Mouse (Mus musculus) liver, embryonic 14.5 days (tissue): Measurements from ENCODE around the gene Gm9922. TPM values are rescaled to one million over a fixed set of nuclear protein-coding genes. Genes with fewer than 3 reads are reported as not detected.

Experiments
- ATAC-seq: fragments of 200-750 bp; cut with Nextera tagmentation; 2 replicates; pipeline ENCODE4 v1.8.0; 2017; ENCODE audit warnings: moderate number of reproducible peaks, mild to moderate bottlenecking, moderate library complexity; ENCODE audit not compliant: insufficient read depth
- DNase-seq, 3 experiments: peaks; one replicate each; pipeline ENCODE4 v3.0.0-alpha.2; 2012 to 2013; ENCODE audit warnings: low read depth in 3 of 3, low spot score in 3 of 3
- H3K27ac ChIP-seq: fragments of 300-500 bp; sonication (generic); 2 replicates; pipeline ENCODE4 v1.5.1; 2014; ENCODE audit warnings: moderate library complexity, mild to moderate bottlenecking, control low read depth, inconsistent platforms
- H3K27me3 ChIP-seq: fragments of 300-500 bp; sonication (generic); 2 replicates; pipeline ENCODE4 v1.6.1; 2014; ENCODE audit warnings: mild to moderate bottlenecking, low read length, moderate library complexity; ENCODE audit not compliant: control insufficient read depth, insufficient read depth
- H3K36me3 ChIP-seq: fragments of 300-500 bp; sonication (generic); replicated peaks from 2 replicates; pipeline ENCODE4 v1.6.1; 2014; ENCODE audit warnings: low read depth; ENCODE audit not compliant: control insufficient read depth, insufficient read depth
- H3K4me1 ChIP-seq, 2 experiments: fragments of 200-500 bp in 1 of 2; fragments of 300-500 bp in 1 of 2; sonication (generic) in 1 of 2; replicated peaks; 2 replicates each; pipeline ENCODE4 v1.6.1; 2012 to 2014; ENCODE audit warnings: antibody characterized with exemption in 1 of 2, inconsistent platforms in 1 of 2, low read length in 1 of 2; ENCODE audit not compliant: control insufficient read depth in 2 of 2, insufficient read depth in 2 of 2
- H3K4me2 ChIP-seq: fragments of 300-500 bp; sonication (generic); 2 replicates; pipeline ENCODE4 v1.6.1; 2014; ENCODE audit warnings: low read depth, mild to moderate bottlenecking, control low read depth, moderate library complexity
- H3K4me3 ChIP-seq, 2 experiments: fragments of 200-500 bp in 1 of 2; fragments of 300-500 bp in 1 of 2; sonication (generic) in 1 of 2; 2 replicates each; pipeline ENCODE4 v1.5.1; 2012 to 2014; ENCODE audit warnings: low read depth in 2 of 2, low read length in 2 of 2, mild to moderate bottlenecking in 2 of 2, control low read depth in 1 of 2, inconsistent platforms in 1 of 2, moderate library complexity in 1 of 2; ENCODE audit not compliant: insufficient read depth in 1 of 2
- H3K9ac ChIP-seq: fragments of 300-500 bp; sonication (generic); replicated peaks from 2 replicates; pipeline ENCODE4 v1.6.1; 2014; ENCODE audit warnings: mild to moderate bottlenecking, control low read depth, moderate library complexity
- H3K9me3 ChIP-seq: fragments of 300-500 bp; sonication (generic); 2 replicates; pipeline ENCODE4 v1.6.1; 2016; ENCODE audit warnings: low read length, mixed read lengths; ENCODE audit not compliant: control insufficient read depth
- CTCF ChIP-seq: IDR thresholded peaks from 2 replicates; pipeline ENCODE4 v1.5.1; 2016; ENCODE audit warnings: antibody characterized with exemption, low read depth, control low read depth
- EP300 ChIP-seq: IDR thresholded peaks from 2 replicates; pipeline ENCODE4 v1.6.1; 2016; ENCODE audit warnings: antibody characterized with exemption, low read depth
- WGBS: fragments of 180-500 bp; shearing (Covaris S2); extraction: QIAGEN DNeasy Blood & Tissue Kit; methylation state at CpG from one replicate; pipeline ENCODE4 v1.1.7; 2014; ENCODE audit not compliant: insufficient replicate concordance; 5-methylcytosine and 5-hydroxymethylcytosine counted together
- polyA plus RNA-seq, 2 experiments: library from polyadenylated mRNA; depleted of rRNA in 1 of 2; stranded (reverse) in 1 of 2; unstranded in 1 of 2; fragments of >200 nt; fragmentation: Nextera tagmentation in 1 of 2; extraction: Ambion mirVana in 1 of 2; gene quantifications; 2 replicates each; pipeline versions ENCODE4 v1.2.1 to v1.2.3; 2012 to 2014

The Gm9922 gene
- polyA plus RNA-seq, 2 experiments: not detected

GRCm38 (mm10) chr14:101771756-101772155 is 42.1 kb upstream of the Gm9922 start:
- Histone ChIP-seq H3K4me3 (no peak overlapping the region), H3K27me3 (no peaks in the 10 kb centered on the region), H3K27ac (no peak overlapping the region), H3K9ac (no peak overlapping the region), H3K4me2 (no peak overlapping the region), H3K36me3 (no peaks in the 10 kb centered on the region), H3K9me3 (no peaks in the 10 kb centered on the region), H3K4me1 (no peaks in the 10 kb centered on the region)
- TF ChIP-seq CTCF (no peak), EP300 (no peak)
- 72% methylated on average over 6 of the region's 6 CpGs for WGBS
- DNase-seq: no peak
- ATAC-seq: no peak

- Histone ChIP-seq H3K9ac (no peak overlapping the region), H3K36me3 (no peaks in the 10 kb centered on the region), H3K27ac (no peak overlapping the region), H3K4me2 (no peak overlapping the region), H3K4me3 (no peak overlapping the region), H3K4me1 (no peaks in the 10 kb centered on the region), H3K27me3 (no peaks in the 10 kb centered on the region), H3K9me3 (no peaks in the 10 kb centered on the region)
- 64% methylated on average over 5 of the region's 5 CpGs for WGBS
- TF ChIP-seq EP300: no peak
- no peak for TF ChIP-seq CTCF
- no peak for DNase-seq
- ATAC-seq: no peak
These were observed 41.7 kb upstream of the Gm9922 start for GRCm38 (mm10) chr14:101771336-101771735.

- Histone ChIP-seq H3K27ac (no peak overlapping the region), H3K27me3 (no peaks in the 10 kb centered on the region), H3K9ac (no peak overlapping the region), H3K36me3 (no peaks in the 10 kb centered on the region), H3K9me3 (no peaks in the 10 kb centered on the region), H3K4me3 (no peak overlapping the region), H3K4me2 (no peak overlapping the region), H3K4me1 (no peaks in the 10 kb centered on the region)
- DNase-seq: no peak
- TF ChIP-seq EP300 (no peak), CTCF (no peak)
- 25% methylated on average over 3 of the region's 3 CpGs for WGBS
- ATAC-seq: no peak
These were observed 34.2 kb upstream of the Gm9922 start for GRCm38 (mm10) chr14:101763762-101764295.

GRCm38 (mm10) chr14:101762267-101762666 is 32.7 kb upstream of the Gm9922 start:
- ATAC-seq (no peak), DNase-seq (no peak)
- H3K9me3 ChIP-seq: no peaks in the 10 kb centered on the region
- 54% methylated on average over 1 of the region's 1 CpGs for WGBS
- no peaks in the 10 kb centered on the region for H3K36me3 ChIP-seq
- no peak overlapping the region for H3K27ac ChIP-seq
- H3K4me3 ChIP-seq: no peak overlapping the region
- no peak overlapping the region for H3K4me2 ChIP-seq
- H3K4me1 ChIP-seq: no peaks in the 10 kb centered on the region
- H3K27me3 ChIP-seq: no peaks in the 10 kb centered on the region
- TF ChIP-seq EP300: no peak
- no peak for TF ChIP-seq CTCF
- no peak overlapping the region for H3K9ac ChIP-seq

- no peak for DNase-seq
- Histone ChIP-seq H3K36me3 (no peaks in the 10 kb centered on the region), H3K4me2 (no peak overlapping the region), H3K9ac (no peak overlapping the region), H3K9me3 (no peaks in the 10 kb centered on the region), H3K4me3 (no peak overlapping the region), H3K4me1 (no peaks in the 10 kb centered on the region), H3K27me3 (no peaks in the 10 kb centered on the region), H3K27ac (no peak overlapping the region)
- no peak for ATAC-seq
- WGBS: 37% methylated on average over 4 of the region's 4 CpGs
- TF ChIP-seq EP300: no peak
- no peak for TF ChIP-seq CTCF
These were observed 25.8 kb upstream of the Gm9922 start for GRCm38 (mm10) chr14:101755425-101755824.
